Mouse (Mus musculus) induced T-regulatory cell, adult 2 months (primary cell): ENCODE results near the gene Nup133.

ENCODE experiments used
- DNase-seq: peaks from one replicate; pipeline ENCODE4 v3.0.0-alpha.2; 2012; ENCODE audit warnings: low read depth

Nup133 gene

GRCm38 (mm10) chr8:123887163-123887562 lies 61.9 kb downstream of the Nup133 start:
- DNase-seq, result no peak

- no peak for DNase-seq
Measured at GRCm38 (mm10) chr8:123884721-123885565, 64.1 kb downstream of the Nup133 start.

GRCm38 (mm10) chr8:123883094-123883493 lies 66.0 kb downstream of the Nup133 start:
- no peak for DNase-seq

GRCm38 (mm10) chr8:123882412-123882811 lies 66.7 kb downstream of the Nup133 start:
- no peak for DNase-seq

- DNase-seq, result no peak
Measured at GRCm38 (mm10) chr8:123880821-123881350, 68.2 kb downstream of the Nup133 start.

GRCm38 (mm10) chr8:123880271-123880670 lies 68.8 kb downstream of the Nup133 start:
- DNase-seq, result no peak

- DNase-seq, result no peak
Measured at GRCm38 (mm10) chr8:123877865-123878264, 71.2 kb downstream of the Nup133 start.

- DNase-seq, result no peak
Measured at GRCm38 (mm10) chr8:123874324-123874723, 74.7 kb downstream of the Nup133 start.

GRCm38 (mm10) chr8:123873364-123873763 lies 75.7 kb downstream of the Nup133 start:
- DNase-seq, result no peak

- DNase-seq, result no peak
Measured at GRCm38 (mm10) chr8:123872048-123872447, 77.0 kb downstream of the Nup133 start.

GRCm38 (mm10) chr8:123866971-123867370 lies 82.1 kb downstream of the Nup133 start:
- no peak for DNase-seq

- DNase-seq, result no peak
Measured at GRCm38 (mm10) chr8:123865786-123866185, 83.3 kb downstream of the Nup133 start.

- DNase-seq, result no peak
Measured at GRCm38 (mm10) chr8:123860386-123860785, 88.7 kb downstream of the Nup133 start.

GRCm38 (mm10) chr8:123859648-123860259 lies 89.3 kb downstream of the Nup133 start, which contains the start of gene Ccsap:
TSS of gene Ccsap (minus strand) at chr8:123860209.
- DNase-seq, result no peak

- DNase-seq, result peak; percentile 98
Measured at GRCm38 (mm10) chr8:123858941-123859647, 90.0 kb downstream of the Nup133 start.

- no peak for DNase-seq
Measured at GRCm38 (mm10) chr8:123858574-123858940, 90.5 kb downstream of the Nup133 start.

GRCm38 (mm10) chr8:123857361-123857760 lies 91.7 kb downstream of the Nup133 start:
- no peak for DNase-seq

GRCm38 (mm10) chr8:123854733-123855475 lies 94.2 kb downstream of the Nup133 start:
- no peak for DNase-seq

- no peak for DNase-seq
Measured at GRCm38 (mm10) chr8:123854252-123854651, 94.8 kb downstream of the Nup133 start.

- DNase-seq, result no peak
Measured at GRCm38 (mm10) chr8:123851590-123851989, 97.5 kb downstream of the Nup133 start.

GRCm38 (mm10) chr8:123849352-123849751 lies 99.7 kb downstream of the Nup133 start:
- DNase-seq, result no peak

- no peak for DNase-seq
Measured at GRCm38 (mm10) chr8:123847546-123847945, 101.5 kb downstream of the Nup133 start.
